ENCODE assay signal across 16 mouse cellular contexts in genomic region chr16:11282655-11283232, GRCm38 (mm10). TPM values are rescaled to one million over a fixed set of nuclear protein-coding genes. Genes with fewer than 3 reads are reported as not detected.
DNase-seq lines count a peak whose midpoint lies in the region; ATAC-seq and TF ChIP-seq lines count a peak whose summit lies in the region.
"Had no signal": no experiment of that assay in that cellular context is flagged by ENCODE, and none has a peak within 500 bp of the region (broad histone marks: within the 10 kb centered on the region; RNA-seq: fewer than 3 reads in every experiment).

No protein-coding gene starts in this region.

- no peak overlapping the region for H3K4me2 ChIP-seq in CH12.LX (ENCODE audit: insufficient read depth, low read depth, poor library complexity, severe bottlenecking)
- H3K4me2 ChIP-seq: hindbrain, embryonic 13.5 days; stomach, embryonic 15.5 days had no signal

- WGBS in kidney, adult 2 months = 70% methylated on average over 5 of the region's 5 CpGs

- peak; percentile 63 for DNase-seq in kidney, adult 2 months
- no peak for DNase-seq in kidney, postnatal 10 days
- DNase-seq in CH12.LX (ENCODE audit: extremely low read depth) = no peak
- DNase-seq in layer of hippocampus, postnatal 14 days (ENCODE audit: low spot score in 2 of 2) = peak; percentile 14 to 55
- no peak for DNase-seq in MN1 (ENCODE audit: low spot score)
- no peak for DNase-seq in cerebellum, adult 9-10 months
- DNase-seq: cerebellum, postnatal 36 days; kidney, postnatal 4 days had no signal

- TF ChIP-seq EP300 in CH12.LX (IDR thresholded peaks at IDR 0.05; ENCODE audit: low read length) = no peak

- TF ChIP-seq POLR2A in kidney, adult 2 months (IDR thresholded peaks at IDR 0.05; ENCODE audit: low read depth, low read length) = no peak
- no peak for TF ChIP-seq POLR2A in CH12.LX (IDR thresholded peaks at IDR 0.05; ENCODE audit: low read depth, low read length)
- no peak for TF ChIP-seq POLR2A in cortical plate, adult 2 months (IDR thresholded peaks at IDR 0.05; ENCODE audit: extremely low read depth, insufficient read depth, low read length)

- TF ChIP-seq CTCF in kidney, adult 2 months (conservative IDR thresholded peaks at IDR 0.05; ENCODE audit: insufficient read depth, insufficient read length, low read depth, low read length) = no peak
- no peak for TF ChIP-seq CTCF in CH12.LX (conservative IDR thresholded peaks at IDR 0.05 in 1 of 2, IDR thresholded peaks at IDR 0.05 in 1 of 2; ENCODE audit: low read depth in 2 of 2, low read length in 2 of 2)
- no peak for TF ChIP-seq CTCF in cortical plate, adult 2 months (IDR thresholded peaks at IDR 0.05; ENCODE audit: extremely low read depth, insufficient read depth, low read length)

- H3K27me3 ChIP-seq in kidney, adult 2 months (replicated peaks; ENCODE audit: control insufficient read depth, insufficient read depth, low read length) = no peaks in the 10 kb centered on the region
- H3K27me3 ChIP-seq in CH12.LX (replicated peaks) = no peaks in the 10 kb centered on the region
- H3K27me3 ChIP-seq: hindbrain, embryonic 13.5 days; megakaryocyte, embryonic 14.5 days; stomach, embryonic 15.5 days had no signal

- no peak for ATAC-seq in CD4-positive, CD25-positive, alpha-beta regulatory T cell, adult 4 months

- in situ Hi-C loops in CH12.LX (cut with MboI; ENCODE audit: low pct_ligation_motif_present, low pct_unique_long_range_greater_than_20kb, low sequenced_read_pairs) = no loop called here

- no peak overlapping the region for H3K27ac ChIP-seq in kidney, adult 2 months (ENCODE audit: insufficient read depth, low read depth, low read length)
- no peak overlapping the region for H3K27ac ChIP-seq in CH12.LX (ENCODE audit: insufficient read depth, low read depth)
- peak overlapping the region; percentile 78 for H3K27ac ChIP-seq in cortical plate, adult 2 months (ENCODE audit: insufficient read depth, low read length)
- H3K27ac ChIP-seq: hindbrain, embryonic 13.5 days; liver, embryonic 14.5 days; stomach, embryonic 15.5 days had no signal

- no peaks in the 10 kb centered on the region for H3K79me2 ChIP-seq in CH12.LX (replicated peaks; ENCODE audit: control insufficient read depth, extremely low read depth, insufficient read depth, poor library complexity, severe bottlenecking)

- H3K9ac ChIP-seq in CH12.LX (ENCODE audit: insufficient read depth, low read depth) = no peak overlapping the region
- H3K9ac ChIP-seq: hindbrain, embryonic 13.5 days; liver, embryonic 14.5 days; stomach, embryonic 15.5 days had no signal

- no peaks in the 10 kb centered on the region for H3K4me1 ChIP-seq in kidney, adult 2 months (ENCODE audit: control insufficient read depth, insufficient read depth, low read length)
- peaks cover 16 to 47% of the 10 kb centered on the region in 2 experiments for H3K4me1 ChIP-seq in CH12.LX (ENCODE audit: control insufficient read depth in 1 of 2, insufficient read depth in 2 of 2)
- no peaks in the 10 kb centered on the region for H3K4me1 ChIP-seq in cortical plate, adult 2 months (ENCODE audit: control insufficient read depth, insufficient read depth, low read length)
- H3K4me1 ChIP-seq: hindbrain, embryonic 13.5 days; stomach, embryonic 15.5 days had no signal

- H3K4me3 ChIP-seq in kidney, adult 2 months (ENCODE audit: insufficient read depth, low read depth, low read length) = no peak overlapping the region
- H3K4me3 ChIP-seq in CH12.LX (replicated peaks in 1 of 3; ENCODE audit: low read depth in 2 of 3, low read length in 2 of 3, poor library complexity in 1 of 3) = no peak overlapping the region
- H3K4me3 ChIP-seq in cortical plate, adult 2 months (ENCODE audit: insufficient read depth, low read length) = no peak overlapping the region
- H3K4me3 ChIP-seq: hindbrain, embryonic 13.5 days; megakaryocyte, embryonic 14.5 days; myocyte; stomach, embryonic 15.5 days had no signal

- dilution Hi-C loops in CH12.LX (cut with MboI; ENCODE audit: extremely low pct_ligation_motif_present, extremely low pct_unique_long_range_greater_than_20kb, low sequenced_read_pairs) = no loop called here

- H3K9me3 ChIP-seq in CH12.LX (replicated peaks; ENCODE audit: low read length) = no peaks in the 10 kb centered on the region
- H3K9me3 ChIP-seq: hindbrain, embryonic 13.5 days; megakaryocyte, embryonic 14.5 days; stomach, embryonic 15.5 days had no signal

- no peaks in the 10 kb centered on the region for H3K36me3 ChIP-seq in kidney, adult 2 months (ENCODE audit: control insufficient read depth, insufficient read depth, low read length)
- no peaks in the 10 kb centered on the region for H3K36me3 ChIP-seq in CH12.LX (replicated peaks in 1 of 2; ENCODE audit: control insufficient read depth in 1 of 2, insufficient read depth in 1 of 2, low read length in 1 of 2)
- H3K36me3 ChIP-seq: hindbrain, embryonic 13.5 days; stomach, embryonic 15.5 days had no signal

- no peak for TF ChIP-seq RAD21 in CH12.LX (IDR thresholded peaks at IDR 0.05; ENCODE audit: low read depth, low read length)

TF ChIP-seq in CH12.LX, 34 proteins besides CTCF, POLR2A, EP300 and RAD21:
- TF ChIP-seq IRF4 (IDR thresholded peaks at IDR 0.05; ENCODE audit: low read depth, low read length) (peak; percentile 73), ZC3H11A (IDR thresholded peaks at IDR 0.05; ENCODE audit: low read depth, low read length) (no peak)

RNA-seq across cellular contexts. Expression of gene Gspt1, which starts 28.6 kb away (rescaled TPM):
- polyA plus RNA-seq in kidney, adult 2 months (2012; rRNA removed) = 17.4 and 19.1 TPM in 2 replicates
- total RNA-seq in CH12.LX (2012; rRNA removed) = 111 and 132 TPM in 2 replicates
- total RNA-seq in CH12.LX (2014; rRNA removed) = 147 and 151 TPM in 2 replicates
- polyA plus RNA-seq in CH12.LX (2012; ENCODE audit: insufficient read length, low read depth) = 502 and 886 TPM in 2 replicates
- polyA plus RNA-seq in cortical plate, adult 2 months (2012; rRNA removed) = 40.8 and 43.4 TPM in 2 replicates
- 10 to 100 TPM; 92.4 to 95.1 TPM for total RNA-seq in layer of hippocampus, postnatal 14 days (2021)
- 10 to 100 TPM; 31.6 to 35.8 TPM for polyA plus RNA-seq in CD4-positive, CD25-positive, alpha-beta regulatory T cell, adult 4 months (2017; shearing (Covaris generic))

RNA-seq across cellular contexts. Expression of gene Tnfrsf17, which starts 30.9 kb away (rescaled TPM):
- polyA plus RNA-seq in kidney, adult 2 months (2012; rRNA removed) = 0.16 and 0.27 TPM in 2 replicates
- total RNA-seq in CH12.LX (2012; rRNA removed) = 0.17 and 0.29 TPM in 2 replicates
- 0.32 and 0.42 TPM in 2 replicates for total RNA-seq in CH12.LX (2014; rRNA removed)
- not detected in 2 replicates for polyA plus RNA-seq in CH12.LX (2012; ENCODE audit: insufficient read length, low read depth)
- polyA plus RNA-seq in cortical plate, adult 2 months (2012; rRNA removed) = 1.1 and 1.2 TPM in 2 replicates
- total RNA-seq in layer of hippocampus, postnatal 14 days (2021) = not detected
- polyA plus RNA-seq in CD4-positive, CD25-positive, alpha-beta regulatory T cell, adult 4 months (2017; shearing (Covaris generic)) = not detected
- total RNA-seq: gastrocnemius, adult 8-10 months had no signal
- polyA plus RNA-seq: hindbrain, embryonic 13.5 days; liver, embryonic 14.5 days; myocyte; stomach, embryonic 15.5 days had no signal

RNA-seq across cellular contexts. Expression of gene Snx29, which starts 40.0 kb away (rescaled TPM):
- 64.8 and 75.4 TPM in 2 replicates for polyA plus RNA-seq in kidney, adult 2 months (2012; rRNA removed)
- total RNA-seq in CH12.LX (2012; rRNA removed) (1.3 and 3.1 TPM in 2 replicates), CH12.LX (2014; rRNA removed) (0.84 and 1.2 TPM in 2 replicates)
- 3.2 TPM in 2 replicates for polyA plus RNA-seq in CH12.LX (2012; ENCODE audit: insufficient read length, low read depth)
- polyA plus RNA-seq in cortical plate, adult 2 months (2012; rRNA removed) = 6.4 and 7.2 TPM in 2 replicates
- 10 to 100 TPM; 26.9 to 33.6 TPM for total RNA-seq in layer of hippocampus, postnatal 14 days (2021)
- 10 to 100 TPM; 11.7 to 16.1 TPM for polyA plus RNA-seq in CD4-positive, CD25-positive, alpha-beta regulatory T cell, adult 4 months (2017; shearing (Covaris generic))

Comparison
In these comparisons a context has a peak if more than half of its experiments do, and no peak if none do; other contexts are left out.
1. DNase-seq: peak in kidney, adult 2 months (single experiment) and layer of hippocampus, postnatal 14 days (2 of 2); none in kidney, postnatal 10 days (single experiment), CH12.LX (single experiment), MN1 (single experiment) and cerebellum, adult 9-10 months (single experiment).
2. RNA of gene Gspt1, which starts 28.6 kb away (polyA plus RNA-seq): 502 to 886 TPM in CH12.LX; 40.8 to 43.4 TPM in cortical plate, adult 2 months, 31.6 to 35.8 TPM in CD4-positive, CD25-positive, alpha-beta regulatory T cell, adult 4 months and 17.4 to 19.1 TPM in kidney, adult 2 months; every median in the first group is over 10 times any median in the second.